Mouse (Mus musculus) midbrain, embryonic 13.5 days (tissue): ENCODE results near the gene Nhsl1. TPM values are rescaled to one million over a fixed set of nuclear protein-coding genes. Genes with fewer than 3 reads are reported as not detected.
A peak's percentile ranks its signal among the peaks of the same experiment; 100 is the strongest.

Experiments used
- ATAC-seq: fragments of 200-750 bp; cut with Nextera tagmentation; 2 replicates; pipeline ENCODE4 v1.8.0; 2017; ENCODE audit warnings: mild to moderate bottlenecking, moderate TSS enrichment, moderate library complexity
- H3K27ac ChIP-seq: fragments of 300-500 bp; sonication (generic); 2 replicates; pipeline ENCODE4 v1.5.1; 2015; ENCODE audit warnings: inconsistent platforms, mild to moderate bottlenecking, moderate library complexity
- H3K27me3 ChIP-seq: fragments of 300-500 bp; sonication (generic); 2 replicates; pipeline ENCODE4 v1.6.1; 2015; ENCODE audit warnings: mild to moderate bottlenecking, inconsistent platforms
- H3K36me3 ChIP-seq: fragments of 300-500 bp; sonication (generic); 2 replicates; pipeline ENCODE4 v1.6.1; 2015; ENCODE audit warnings: mild to moderate bottlenecking, inconsistent platforms
- H3K4me1 ChIP-seq: fragments of 300-500 bp; sonication (generic); replicated peaks from 2 replicates; pipeline ENCODE4 v1.6.1; 2015; ENCODE audit warnings: inconsistent platforms
- H3K4me2 ChIP-seq: fragments of 300-500 bp; sonication (generic); replicated peaks from 2 replicates; pipeline ENCODE4 v1.6.1; 2015; ENCODE audit warnings: moderate library complexity, mild to moderate bottlenecking, inconsistent platforms
- H3K4me3 ChIP-seq: fragments of 300-500 bp; sonication (generic); replicated peaks from 2 replicates; pipeline ENCODE4 v1.5.1; 2015; ENCODE audit warnings: mild to moderate bottlenecking, inconsistent platforms
- H3K9ac ChIP-seq: fragments of 300-500 bp; sonication (generic); replicated peaks from 2 replicates; pipeline ENCODE4 v1.6.1; 2015; ENCODE audit warnings: mild to moderate bottlenecking, inconsistent platforms
- H3K9me3 ChIP-seq: fragments of 300-500 bp; sonication (generic); 2 replicates; pipeline ENCODE4 v1.6.1; 2016; ENCODE audit warnings: mild to moderate bottlenecking, inconsistent platforms
- WGBS: fragments of 180-500 bp; shearing (Covaris S2); methylation state at CpG from one replicate; pipeline ENCODE4 v1.1.7; 2015; 5-methylcytosine and 5-hydroxymethylcytosine counted together
- polyA plus RNA-seq: library from polyadenylated mRNA; unstranded; fragments of >200 nt; fragmentation: Nextera tagmentation; extraction: Ambion mirVana; gene quantifications from 2 replicates; pipeline ENCODE4 v1.2.1, GENCODE M21; 2015

Gene Nhsl1
- polyA plus RNA-seq, 1 experiment from 2014 or later: 14.3 TPM

DNA sequence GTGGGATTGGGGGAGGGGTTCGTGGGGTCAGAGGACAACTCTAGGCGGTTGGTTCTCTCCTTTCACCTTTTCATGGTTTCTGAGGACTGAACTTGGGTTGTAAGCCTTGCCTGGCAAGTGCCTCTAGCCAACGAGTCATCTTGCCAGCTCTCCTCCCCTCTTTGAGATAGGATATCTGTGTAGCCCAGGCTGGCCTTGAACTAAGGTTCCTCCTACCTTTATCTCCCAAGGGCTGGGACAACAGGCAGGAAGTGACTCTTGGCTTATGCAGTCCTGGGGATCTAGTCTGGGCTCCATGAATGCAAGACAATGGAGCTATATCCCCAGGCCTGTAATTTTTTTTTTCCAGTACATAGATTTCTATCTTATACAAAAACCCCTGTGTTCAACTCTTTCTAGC is 135.4 kb downstream of the Nhsl1 start:
- Histone ChIP-seq H3K9me3 (no peaks in the 10 kb centered on the region), H3K4me1 (peaks cover 24% of the 10 kb centered on the region), H3K36me3 (no peaks in the 10 kb centered on the region), H3K27me3 (peaks cover 7% of the 10 kb centered on the region; the same call in 1 of the 2 replicates), H3K9ac (no peak overlapping the region), H3K27ac (no peak overlapping the region), H3K4me3 (no peak overlapping the region), H3K4me2 (no peak overlapping the region)
- ATAC-seq: no peak
- WGBS: 83% methylated on average over 3 of the region's 3 CpGs

- WGBS: 96% methylated on average over 10 of the region's 10 CpGs
- no peak overlapping the region for H3K27ac ChIP-seq
Measured at GRCm38 (mm10) chr10:18455301-18455920, 136.6 kb downstream of the Nhsl1 start.

DNA sequence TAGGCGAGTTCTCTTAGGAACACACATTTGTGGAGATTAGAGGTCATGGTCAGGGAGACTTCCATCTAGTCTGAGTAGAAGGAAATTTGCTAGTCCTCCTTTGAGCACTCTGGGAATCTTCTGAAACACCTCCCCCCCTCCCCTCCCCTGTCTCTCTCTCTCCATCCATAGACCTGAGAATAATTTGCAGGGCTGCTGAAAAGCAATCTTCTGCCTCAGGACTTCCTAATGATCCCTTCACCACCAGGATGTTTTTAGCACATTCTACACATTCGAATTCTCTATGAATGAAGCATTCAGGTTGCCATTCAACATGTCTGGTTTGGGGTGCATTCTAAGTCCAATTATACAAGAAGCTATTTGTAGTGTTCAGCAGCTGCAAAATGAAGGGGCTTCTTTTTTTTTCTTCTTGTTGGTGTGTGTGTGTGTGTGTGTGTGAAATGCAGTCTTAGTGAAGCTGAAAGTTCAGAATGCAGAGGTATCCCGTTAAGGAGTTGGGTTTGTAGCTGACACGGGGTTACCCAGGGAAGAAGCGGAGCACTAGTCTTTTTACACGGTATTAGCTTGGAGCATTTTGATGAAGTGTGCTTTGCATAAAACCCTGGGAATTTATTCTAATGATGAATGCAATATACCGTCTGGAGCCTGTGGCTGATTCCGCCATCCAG is 139.2 kb downstream of the Nhsl1 start:
- Histone ChIP-seq H3K4me1 (peaks cover 37% of the 10 kb centered on the region), H3K9me3 (no peaks in the 10 kb centered on the region), H3K27ac (peak overlapping the region; percentile 42; the same call in 1 of the 2 replicates), H3K9ac (no peak overlapping the region), H3K36me3 (no peaks in the 10 kb centered on the region), H3K4me3 (no peak overlapping the region), H3K27me3 (no peaks in the 10 kb centered on the region; the same call in 1 of the 2 replicates), H3K4me2 (no peak overlapping the region)
- WGBS: 10% methylated on average over 8 of the region's 8 CpGs
- ATAC-seq: peak; percentile 57

More at GRCm38 (mm10) chr10:18455301-18455920, 136.6 kb downstream of the Nhsl1 start:
- H3K9me3 ChIP-seq: no peaks in the 10 kb centered on the region
- peaks cover 35% of the 10 kb centered on the region for H3K4me1 ChIP-seq
- H3K9ac ChIP-seq: no peak overlapping the region
- H3K4me3 ChIP-seq: no peak overlapping the region
- ATAC-seq: no peak
- no peak overlapping the region for H3K4me2 ChIP-seq
- no peaks in the 10 kb centered on the region for H3K36me3 ChIP-seq
- H3K27me3 ChIP-seq: no peaks in the 10 kb centered on the region; the same call in 1 of the 2 replicates

GRCm38 (mm10) chr10:18461336-18461735 is 142.6 kb downstream of the Nhsl1 start:
- H3K4me1 ChIP-seq: peaks cover 47% of the 10 kb centered on the region
- H3K27me3 ChIP-seq: peaks cover 16% of the 10 kb centered on the region
- no peak for ATAC-seq
- H3K4me3 ChIP-seq: no peak overlapping the region
- H3K9me3 ChIP-seq: no peaks in the 10 kb centered on the region
- no peak overlapping the region for H3K4me2 ChIP-seq
- no peaks in the 10 kb centered on the region for H3K36me3 ChIP-seq
- H3K9ac ChIP-seq: no peak overlapping the region
- WGBS: 93% methylated on average over 13 of the region's 13 CpGs
- no peak overlapping the region for H3K27ac ChIP-seq

DNA sequence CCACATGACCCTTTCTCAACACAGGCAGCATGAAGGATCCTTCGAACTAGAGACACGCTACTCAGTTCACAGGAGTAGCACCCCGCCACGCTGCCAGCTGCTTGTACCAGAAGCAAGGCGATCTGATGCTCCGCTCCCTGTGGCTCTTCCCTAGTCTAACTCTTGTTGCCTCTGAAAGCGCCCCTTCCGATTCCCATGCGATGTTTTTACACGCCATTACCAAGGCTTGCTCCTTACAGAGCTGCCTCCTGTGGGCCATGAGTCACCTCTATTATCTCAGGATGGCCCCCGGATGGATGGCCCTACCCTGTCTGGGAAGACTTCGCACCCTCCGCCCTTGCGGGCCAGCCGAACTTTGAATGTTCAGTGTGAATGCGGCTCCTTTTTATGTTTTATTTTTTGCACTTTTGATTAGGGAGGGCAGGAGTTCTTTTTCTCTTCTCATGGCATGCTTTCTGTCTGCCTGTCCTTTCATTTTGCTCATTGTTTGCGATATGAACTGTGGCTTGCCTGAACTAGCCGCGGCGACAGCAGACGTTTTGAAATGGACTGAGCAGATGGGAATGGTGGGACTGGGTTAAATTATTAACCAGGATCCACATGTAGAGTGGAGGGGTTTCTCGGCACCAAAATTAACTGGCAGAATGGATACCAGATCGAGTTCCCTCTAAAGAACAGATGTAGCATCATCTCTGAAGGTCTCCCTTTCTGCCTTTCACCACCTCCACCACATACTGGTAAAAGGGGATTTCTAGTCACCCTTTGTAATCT is 144.5 kb downstream of the Nhsl1 start:
- Histone ChIP-seq H3K27ac (0 out of 2 replicates have a peak overlapping the region, but pooled peaks have one; percentile 7), H3K9me3 (no peaks in the 10 kb centered on the region), H3K4me1 (peaks cover 33% of the 10 kb centered on the region), H3K36me3 (no peaks in the 10 kb centered on the region), H3K4me3 (no peak overlapping the region), H3K4me2 (0 out of 2 replicates have a peak overlapping the region, but pooled peaks have one; percentile 11), H3K27me3 (peaks cover 30% of the 10 kb centered on the region), H3K9ac (no peak overlapping the region)
- WGBS: 64% methylated on average over 23 of the region's 23 CpGs
- ATAC-seq: no peak

DNA sequence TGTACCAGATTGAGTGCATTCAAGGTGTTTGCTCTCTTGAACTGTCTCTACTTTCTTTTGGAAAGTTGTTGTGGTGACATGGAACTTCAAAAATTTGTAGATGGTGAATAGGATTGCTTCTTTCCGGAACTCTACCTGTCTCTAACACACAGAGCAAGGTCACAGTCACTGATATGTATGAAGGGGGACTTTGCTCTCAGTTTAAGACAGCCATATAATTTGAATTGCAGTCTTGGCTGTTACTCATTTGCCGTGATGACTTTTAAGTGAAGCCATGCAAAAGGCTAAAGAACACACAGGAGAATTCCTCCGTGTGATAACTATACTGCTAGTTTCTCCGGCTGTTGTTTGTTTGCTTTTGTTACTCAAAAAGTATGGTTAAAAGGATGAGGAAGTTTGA is 149.6 kb downstream of the Nhsl1 start:
- Histone ChIP-seq H3K27ac (no peak overlapping the region), H3K36me3 (peaks cover 7% of the 10 kb centered on the region), H3K4me2 (0 out of 2 replicates have a peak overlapping the region, but pooled peaks have one; percentile 20), H3K4me3 (no peak overlapping the region), H3K27me3 (peaks cover 44% of the 10 kb centered on the region), H3K9ac (no peak overlapping the region), H3K4me1 (peaks cover 49% of the 10 kb centered on the region), H3K9me3 (no peaks in the 10 kb centered on the region)
- no peak for ATAC-seq
- WGBS: 41% methylated on average over 4 of the region's 4 CpGs

GRCm38 (mm10) chr10:18469279-18470135 is 150.7 kb downstream of the Nhsl1 start:
- Histone ChIP-seq H3K9me3 (no peaks in the 10 kb centered on the region), H3K4me1 (peaks cover 45% of the 10 kb centered on the region), H3K9ac (0 out of 2 replicates have a peak overlapping the region, but pooled peaks have one; percentile 17), H3K27ac (peak overlapping the region; percentile 85), H3K36me3 (peaks cover 9% of the 10 kb centered on the region), H3K27me3 (peaks cover 51% of the 10 kb centered on the region), H3K4me2 (peak overlapping the region; percentile 60), H3K4me3 (peak overlapping the region; percentile 29)
- WGBS: under 1% methylated on average over 17 of the region's 17 CpGs
- ATAC-seq: peak; percentile 69

DNA sequence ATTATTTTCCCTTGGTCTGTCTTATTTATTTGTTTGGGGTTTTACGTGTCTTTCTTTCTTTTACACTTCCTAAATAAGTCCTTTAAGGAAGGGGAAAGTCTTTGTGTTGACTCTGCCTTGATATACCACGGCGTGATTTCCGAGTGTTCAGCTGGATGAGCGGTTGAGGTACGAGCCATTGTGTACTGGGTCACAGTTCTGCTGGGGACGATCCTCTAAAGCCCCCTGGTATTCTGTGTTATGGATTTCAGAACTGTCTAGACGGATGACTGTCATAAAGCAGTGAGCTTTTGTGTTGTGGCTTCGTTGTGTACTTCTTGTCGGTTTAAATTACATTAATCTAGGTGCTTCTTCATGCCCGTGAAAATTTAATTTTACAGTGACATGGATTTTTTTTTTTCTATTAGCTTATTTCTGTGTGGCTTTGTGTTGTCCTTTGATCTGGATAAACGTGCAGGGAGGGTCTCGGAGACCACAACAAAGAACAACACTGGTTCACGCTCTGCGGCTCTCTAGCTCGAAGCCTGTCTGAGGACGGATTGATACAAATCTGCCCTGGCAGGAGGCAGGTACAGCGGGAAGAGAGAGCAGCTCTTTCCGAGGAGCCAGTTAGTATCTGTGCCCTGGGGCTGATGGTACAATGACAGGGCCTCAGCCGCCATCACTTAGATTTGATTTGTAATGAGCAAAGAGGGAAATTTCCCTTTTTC is 151.7 kb downstream of the Nhsl1 start:
- 8% methylated on average over 20 of the region's 20 CpGs for WGBS
- ATAC-seq: peak; percentile 87
- Histone ChIP-seq H3K4me3 (peak overlapping the region; percentile 29), H3K4me1 (peaks cover 51% of the 10 kb centered on the region), H3K27ac (peak overlapping the region; percentile 85), H3K4me2 (peak overlapping the region; percentile 60), H3K36me3 (peaks cover 9% of the 10 kb centered on the region), H3K27me3 (peaks cover 43% of the 10 kb centered on the region), H3K9me3 (no peaks in the 10 kb centered on the region), H3K9ac (peak overlapping the region; percentile 63)

DNA sequence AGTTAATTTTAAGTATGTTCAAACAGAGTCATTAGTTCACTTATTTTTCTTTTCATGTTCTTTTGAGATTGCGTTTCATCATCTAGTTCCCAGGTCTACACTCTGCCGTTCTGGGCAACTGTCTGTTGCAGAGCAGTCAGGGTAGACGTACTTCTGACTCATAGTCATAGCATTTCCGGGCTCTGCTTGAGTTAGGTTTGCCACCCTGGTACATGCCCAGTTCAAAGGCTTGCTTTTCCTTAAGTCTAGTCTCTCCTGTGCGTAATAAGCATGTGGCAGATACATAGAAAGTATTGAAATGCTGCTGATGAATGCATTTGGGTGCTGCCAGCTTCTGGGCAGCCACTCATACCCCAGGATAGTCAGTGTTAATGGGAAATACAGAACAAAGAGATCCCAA is 152.9 kb downstream of the Nhsl1 start:
- Histone ChIP-seq H3K9me3 (no peaks in the 10 kb centered on the region), H3K27ac (peak overlapping the region; percentile 85), H3K36me3 (peaks cover 9% of the 10 kb centered on the region), H3K27me3 (peaks cover 36% of the 10 kb centered on the region), H3K4me1 (peaks cover 51% of the 10 kb centered on the region), H3K4me2 (peak overlapping the region; percentile 60), H3K4me3 (0 out of 2 replicates have a peak overlapping the region, but pooled peaks have one; percentile 29), H3K9ac (no peak overlapping the region; the same call in 1 of the 2 replicates)
- 77% methylated on average over 5 of the region's 5 CpGs for WGBS
- no peak for ATAC-seq

DNA sequence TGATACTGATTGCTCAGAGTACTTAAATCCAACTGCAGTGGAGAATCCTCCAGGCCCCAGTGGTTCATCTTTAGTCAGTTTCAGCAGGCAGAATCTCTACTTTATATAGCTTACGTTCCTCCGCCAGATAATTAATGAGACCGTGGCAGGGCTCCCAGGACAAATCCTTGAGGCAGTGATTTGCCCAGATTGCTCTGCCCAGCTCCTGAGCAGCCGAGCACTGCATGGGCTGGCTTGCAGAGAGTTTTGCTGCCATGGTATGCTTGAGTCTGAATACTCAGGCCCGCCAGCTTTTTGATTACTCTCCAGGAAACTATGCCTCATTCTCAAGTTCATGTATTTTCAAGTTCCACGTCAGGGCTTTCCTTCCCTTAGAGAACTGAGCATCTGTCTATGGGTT is 156.3 kb downstream of the Nhsl1 start:
- H3K4me1 ChIP-seq: peaks cover 33% of the 10 kb centered on the region
- ATAC-seq: no peak
- H3K4me2 ChIP-seq: no peak overlapping the region
- H3K9ac ChIP-seq: no peak overlapping the region
- H3K9me3 ChIP-seq: no peaks in the 10 kb centered on the region
- 66% methylated on average over 6 of the region's 6 CpGs for WGBS
- H3K27ac ChIP-seq: 0 out of 2 replicates have a peak overlapping the region, but pooled peaks have one; percentile 44
- H3K36me3 ChIP-seq: peaks cover 12% of the 10 kb centered on the region
- H3K4me3 ChIP-seq: no peak overlapping the region
- peaks cover 21% of the 10 kb centered on the region for H3K27me3 ChIP-seq

- Histone ChIP-seq H3K27ac (no peak overlapping the region), H3K36me3 (peaks cover 6% of the 10 kb centered on the region), H3K9me3 (no peaks in the 10 kb centered on the region), H3K4me2 (no peak overlapping the region), H3K4me1 (peaks cover 20% of the 10 kb centered on the region), H3K27me3 (peaks cover 10% of the 10 kb centered on the region), H3K4me3 (no peak overlapping the region), H3K9ac (no peak overlapping the region)
- no peak for ATAC-seq
- WGBS: 95% methylated on average over 4 of the region's 4 CpGs
Measured at GRCm38 (mm10) chr10:18478294-18478693, 159.5 kb downstream of the Nhsl1 start.
